Mouse (Mus musculus) midbrain, embryonic 14.5 days (tissue): ENCODE measurements around the gene H2afb3. TPM values are rescaled to one million over a fixed set of nuclear protein-coding genes. Genes with fewer than 3 reads are reported as not detected.

Experiments used
- polyA plus RNA-seq: library from polyadenylated mRNA; unstranded; fragments of >200 nt; fragmentation: Nextera tagmentation; extraction: Ambion mirVana; gene quantifications from 2 replicates; pipeline ENCODE4 v1.2.1, GENCODE M21; 2014

Gene H2afb3
- polyA plus RNA-seq, 1 experiment from 2014 or later: not detected

Other genes starting within 250 kb of the H2afb3 start
- gene Pcdh11x, start 22.8 kb downstream of the H2afb3 start, polyA plus RNA-seq: 29.6 and 34.1 TPM in 2 replicates